Mouse (Mus musculus) ES-Bruce4 (cell line): Measurements from ENCODE around the gene Adgre5.

Experiments
- CTCF ChIP-seq: IDR thresholded peaks from one replicate; pipeline ENCODE4 v1.8.1; 2011; ENCODE audit warnings: low read depth, low read length
- POLR2A ChIP-seq: IDR thresholded peaks from one replicate; pipeline ENCODE4 v1.8.1; 2011; ENCODE audit warnings: low read length; ENCODE audit not compliant: insufficient read depth

GRCm38 (mm10) chr8:83742968-83743367 lies 1.8 kb upstream of the Adgre5 start:
- TF ChIP-seq POLR2A: no peak
- TF ChIP-seq CTCF: no peak
